Mouse (Mus musculus) midbrain, postnatal 0 days (tissue): ENCODE results near the gene Nfatc3. TPM values are rescaled to one million over a fixed set of nuclear protein-coding genes. Genes with fewer than 3 reads are reported as not detected.
A peak's percentile ranks its signal among the peaks of the same experiment; 100 is the strongest.

Source experiments
- ATAC-seq: fragments of 200-750 bp; cut with Nextera tagmentation; 2 replicates; pipeline ENCODE4 v1.8.0; 2017; ENCODE audit warnings: moderate number of reproducible peaks, mild to moderate bottlenecking, moderate TSS enrichment, moderate library complexity; ENCODE audit not compliant: low FRiP score
- DNase-seq: peaks from one replicate; pipeline ENCODE4 v3.0.0-alpha.2; 2015; ENCODE audit warnings: low spot score
- H3K27ac ChIP-seq: fragments of 300-500 bp; sonication (generic); 2 replicates; pipeline ENCODE4 v1.5.1; 2014; ENCODE audit warnings: low read depth, mild to moderate bottlenecking, low read length, mixed read lengths
- H3K27me3 ChIP-seq: fragments of 300-500 bp; sonication (generic); 2 replicates; pipeline ENCODE4 v1.6.1; 2014; ENCODE audit warnings: low read length, control low read depth, mixed read lengths; ENCODE audit not compliant: insufficient read depth
- H3K36me3 ChIP-seq: fragments of 300-500 bp; sonication (generic); 2 replicates; pipeline ENCODE4 v1.6.1; 2014; ENCODE audit warnings: low read length, control low read depth, mixed read lengths; ENCODE audit not compliant: insufficient read depth
- H3K4me1 ChIP-seq: fragments of 300-500 bp; sonication (generic); 2 replicates; pipeline ENCODE4 v1.6.1; 2014; ENCODE audit warnings: mild to moderate bottlenecking, control low read depth, antibody characterized with exemption, low read length, mixed read lengths; ENCODE audit not compliant: insufficient read depth
- H3K4me2 ChIP-seq: fragments of 300-500 bp; sonication (generic); 2 replicates; pipeline ENCODE4 v1.6.1; 2014; ENCODE audit warnings: low read depth, mild to moderate bottlenecking, low read length, mixed read lengths; ENCODE audit not compliant: poor library complexity, severe bottlenecking
- H3K4me3 ChIP-seq: fragments of 300-500 bp; sonication (generic); 2 replicates; pipeline ENCODE4 v1.5.1; 2014; ENCODE audit warnings: low read depth, mild to moderate bottlenecking, low read length, moderate library complexity
- H3K9ac ChIP-seq: fragments of 300-500 bp; sonication (generic); replicated peaks from 2 replicates; pipeline ENCODE4 v1.6.1; 2014; ENCODE audit warnings: mild to moderate bottlenecking, low read length, moderate library complexity, mixed read lengths; ENCODE audit not compliant: poor library complexity, severe bottlenecking
- H3K9me3 ChIP-seq: fragments of 300-500 bp; sonication (generic); 2 replicates; pipeline ENCODE4 v1.6.1; 2016; ENCODE audit warnings: low read length, control low read depth
- CTCF ChIP-seq: IDR thresholded peaks from 2 replicates; pipeline ENCODE4 v1.5.1; 2016; ENCODE audit warnings: antibody characterized with exemption, mild to moderate bottlenecking
- WGBS: fragments of 180-500 bp; shearing (Covaris S2); extraction: QIAGEN DNeasy Blood & Tissue Kit; methylation state at CpG from one replicate; pipeline ENCODE4 v1.1.7; 2014; 5-methylcytosine and 5-hydroxymethylcytosine counted together
- polyA plus RNA-seq: library from polyadenylated mRNA; unstranded; fragments of >200 nt; fragmentation: Nextera tagmentation; extraction: Ambion mirVana; gene quantifications from 2 replicates; pipeline ENCODE4 v1.2.1, GENCODE M21; 2015
- total RNA-seq: library from RNA; depleted of rRNA; stranded (reverse); fragments of >200 nt; gene quantifications from 2 replicates; pipeline ENCODE4 v1.2.3, GENCODE M21; 2014

Gene Nfatc3
- total and polyA plus RNA-seq, 2 experiments from 2014 or later: 2.7 to 18.0 TPM

- Histone ChIP-seq H3K4me2 (no peak overlapping the region), H3K4me1 (no peaks in the 10 kb centered on the region), H3K27me3 (no peaks in the 10 kb centered on the region), H3K36me3 (peaks cover 32% of the 10 kb centered on the region), H3K27ac (no peak overlapping the region), H3K9ac (no peak overlapping the region), H3K4me3 (no peak overlapping the region), H3K9me3 (no peaks in the 10 kb centered on the region)
- no peak for ATAC-seq
- TF ChIP-seq CTCF: no peak
- no peak for DNase-seq
- 92% methylated on average over 10 of the region's 10 CpGs for WGBS
Observed at GRCm38 (mm10) chr8:106158381-106158780, 99.7 kb downstream of the Nfatc3 start.

GRCm38 (mm10) chr8:106159876-106160275 lies 101.2 kb downstream of the Nfatc3 start:
- no peak for TF ChIP-seq CTCF
- no peak for ATAC-seq
- 94% methylated on average over 6 of the region's 6 CpGs for WGBS
- no peaks in the 10 kb centered on the region for H3K9me3 ChIP-seq
- no peaks in the 10 kb centered on the region for H3K4me1 ChIP-seq
- no peak overlapping the region for H3K9ac ChIP-seq
- peaks cover 41% of the 10 kb centered on the region for H3K36me3 ChIP-seq
- no peak for DNase-seq
- H3K27me3 ChIP-seq: no peaks in the 10 kb centered on the region
- no peak overlapping the region for H3K27ac ChIP-seq
- H3K4me3 ChIP-seq: no peak overlapping the region
- H3K4me2 ChIP-seq: no peak overlapping the region

- no peaks in the 10 kb centered on the region for H3K27me3 ChIP-seq
- 92% methylated on average over 9 of the region's 9 CpGs for WGBS
Observed at GRCm38 (mm10) chr8:106163251-106163650, 104.6 kb downstream of the Nfatc3 start.

GRCm38 (mm10) chr8:106165460-106165859 lies 106.8 kb downstream of the Nfatc3 start:
- peak; percentile 79 for TF ChIP-seq CTCF
- Histone ChIP-seq H3K4me3 (no peak overlapping the region), H3K9me3 (no peaks in the 10 kb centered on the region), H3K4me2 (no peak overlapping the region), H3K27ac (no peak overlapping the region), H3K36me3 (peaks cover 39% of the 10 kb centered on the region), H3K9ac (no peak overlapping the region), H3K27me3 (no peaks in the 10 kb centered on the region), H3K4me1 (no peaks in the 10 kb centered on the region)
- DNase-seq (peak; percentile 68), ATAC-seq (no peak)
- 52% methylated on average over 4 of the region's 4 CpGs for WGBS

More at GRCm38 (mm10) chr8:106163251-106163650, 104.6 kb downstream of the Nfatc3 start:
- Histone ChIP-seq H3K27ac (no peak overlapping the region), H3K4me2 (no peak overlapping the region), H3K36me3 (peaks cover 40% of the 10 kb centered on the region), H3K9me3 (no peaks in the 10 kb centered on the region), H3K4me1 (no peaks in the 10 kb centered on the region), H3K9ac (no peak overlapping the region), H3K4me3 (no peak overlapping the region)
- TF ChIP-seq CTCF: no peak
- DNase-seq (no peak), ATAC-seq (no peak)

GRCm38 (mm10) chr8:106168356-106169016 lies 109.8 kb downstream of the Nfatc3 start, which contains the start of gene Slc7a6:
Slc7a6 (plus strand) TSS chr8:106168857.
- H3K9me3 ChIP-seq: no peaks in the 10 kb centered on the region
- H3K36me3 ChIP-seq: peaks cover 10% of the 10 kb centered on the region
- no peaks in the 10 kb centered on the region for H3K4me1 ChIP-seq
- peak; percentile 87 for ATAC-seq
- under 1% methylated on average over 47 of the region's 59 CpGs for WGBS
- peak within 1 kb of the TSS; percentile 80 for H3K9ac ChIP-seq
- DNase-seq: peak; percentile 79
- no peak; the same call in 1 of the 2 replicates for TF ChIP-seq CTCF
- peak within 1 kb of the TSS; percentile 91 for H3K27ac ChIP-seq
- H3K4me3 ChIP-seq: peak within 1 kb of the TSS; percentile 76
- H3K27me3 ChIP-seq: no peaks in the 10 kb centered on the region
- peak within 1 kb of the TSS; percentile 93 for H3K4me2 ChIP-seq

GRCm38 (mm10) chr8:106169017-106169933 lies 110.6 kb downstream of the Nfatc3 start:
- Histone ChIP-seq H3K9me3 (no peaks in the 10 kb centered on the region), H3K4me2 (peak overlapping the region; percentile 93), H3K4me1 (no peaks in the 10 kb centered on the region), H3K9ac (peak overlapping the region; percentile 80), H3K4me3 (peak overlapping the region; percentile 76), H3K27me3 (no peaks in the 10 kb centered on the region), H3K36me3 (peaks cover 3% of the 10 kb centered on the region; the same call in 1 of the 2 replicates), H3K27ac (peak overlapping the region; percentile 91)
- 2% methylated on average over 53 of the region's 54 CpGs for WGBS
- ATAC-seq (peak; percentile 83), DNase-seq (peak; percentile 64)
- TF ChIP-seq CTCF: no peak
